Mouse (Mus musculus): ENCODE measurements around the gene Srrm3. TPM values are rescaled to one million over a fixed set of nuclear protein-coding genes. Genes with fewer than 3 reads are reported as not detected.

Srrm3 gene
- total RNA-seq, 2 experiments from 2014 or later = not detected

GRCm38 (mm10) chr5:135900701-135901100, 94.0 kb downstream of the Srrm3 start:
- no peak for ATAC-seq (replicated peaks; ENCODE audit: poor library complexity, severe bottlenecking)

GRCm38 (mm10) chr5:135901354-135902095, 94.8 kb downstream of the Srrm3 start:
- ATAC-seq (replicated peaks; ENCODE audit: poor library complexity, severe bottlenecking) = no peak

GRCm38 (mm10) chr5:135903058-135903457, 96.4 kb downstream of the Srrm3 start:
- no peak for ATAC-seq (replicated peaks; ENCODE audit: poor library complexity, severe bottlenecking)

DNA sequence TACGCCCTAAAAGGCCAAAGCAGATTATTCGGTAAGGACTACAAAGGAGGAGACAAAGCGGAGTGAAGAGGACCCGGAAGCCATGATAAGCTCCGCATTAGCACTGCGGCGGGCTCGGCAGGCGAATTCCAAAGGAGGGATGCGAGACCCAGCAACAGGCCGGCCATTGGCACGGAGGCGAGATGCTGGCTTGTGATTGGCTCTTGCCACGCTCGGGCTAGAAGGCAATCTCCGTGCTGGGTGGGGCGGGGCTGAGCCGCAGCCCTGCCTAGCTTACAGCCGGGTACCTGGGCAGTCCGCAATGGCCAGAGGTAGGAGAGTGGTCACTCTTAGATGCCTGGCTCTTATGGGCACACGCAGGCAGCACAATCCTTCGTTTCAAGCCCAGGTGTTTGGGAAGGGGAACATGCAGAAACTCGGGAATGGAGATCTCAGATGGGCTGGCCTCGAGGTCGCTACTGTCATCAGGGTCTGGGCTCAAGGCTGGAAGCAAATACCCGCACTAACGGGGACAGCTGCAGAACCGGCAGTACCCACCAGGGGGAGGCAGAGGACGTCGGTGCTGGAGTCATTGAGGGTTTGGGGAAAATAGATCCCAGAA, 97.0 kb downstream of the Srrm3 start:
- ATAC-seq (replicated peaks; ENCODE audit: poor library complexity, severe bottlenecking) = peak; percentile 45

DNA sequence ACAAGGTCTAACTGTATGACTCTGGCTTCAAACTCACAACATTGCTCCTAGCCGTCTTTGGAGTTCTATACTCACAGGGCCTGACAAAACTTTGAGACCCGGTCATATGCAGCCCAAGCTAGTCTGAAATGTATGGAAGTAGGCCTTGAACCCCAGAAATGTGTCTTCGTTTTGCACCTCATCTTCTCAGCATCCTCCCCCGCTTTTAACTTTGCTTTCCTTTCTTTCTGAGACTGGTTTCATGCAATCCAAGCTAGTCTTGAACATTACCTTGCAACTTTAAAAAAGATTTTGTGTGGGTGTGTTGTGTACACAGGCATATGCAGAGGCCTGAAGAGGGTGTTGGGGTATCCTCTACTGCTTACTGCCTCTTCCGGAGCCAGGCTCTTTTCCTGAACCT, 97.6 kb downstream of the Srrm3 start:
- no peak for ATAC-seq (replicated peaks; ENCODE audit: poor library complexity, severe bottlenecking)

- peak; percentile 63 for ATAC-seq (replicated peaks; ENCODE audit: poor library complexity, severe bottlenecking)
Measured at GRCm38 (mm10) chr5:135905320-135906225, 98.9 kb downstream of the Srrm3 start.

GRCm38 (mm10) chr5:135906846-135907245, 100.2 kb downstream of the Srrm3 start:
- ATAC-seq (replicated peaks; ENCODE audit: poor library complexity, severe bottlenecking) = peak; percentile 62

- peak; percentile 15; the same call in 1 of the 2 replicates for ATAC-seq (replicated peaks; ENCODE audit: poor library complexity, severe bottlenecking)
Measured at GRCm38 (mm10) chr5:135907256-135907655, 100.6 kb downstream of the Srrm3 start.

- no peak for ATAC-seq (replicated peaks; ENCODE audit: poor library complexity, severe bottlenecking)
Measured at GRCm38 (mm10) chr5:135908185-135908584, 101.5 kb downstream of the Srrm3 start.

DNA sequence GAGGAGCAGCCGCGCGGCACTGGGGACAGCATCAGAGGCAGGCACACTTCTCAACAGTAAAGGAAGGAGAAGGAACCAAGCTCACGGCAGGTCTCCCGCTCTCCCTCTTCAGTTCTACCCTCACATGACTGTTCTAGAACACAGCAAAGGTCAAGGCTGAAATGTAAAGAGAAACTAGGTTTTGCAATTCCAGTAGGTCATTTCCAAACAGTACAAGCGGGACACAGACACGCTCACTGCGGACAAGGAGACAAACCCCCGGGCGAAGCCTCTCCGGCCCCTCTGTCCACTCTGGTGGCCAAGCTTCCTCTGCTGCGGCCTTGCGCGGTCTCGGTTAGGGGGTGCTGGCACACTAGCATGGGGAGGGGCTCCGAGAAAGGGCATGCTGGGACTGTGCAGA, 102.3 kb downstream of the Srrm3 start:
- ATAC-seq (replicated peaks; ENCODE audit: poor library complexity, severe bottlenecking) = no peak

GRCm38 (mm10) chr5:135909646-135910045, 103.0 kb downstream of the Srrm3 start:
- ATAC-seq (replicated peaks; ENCODE audit: poor library complexity, severe bottlenecking) = no peak

GRCm38 (mm10) chr5:135910813-135911212, 104.1 kb downstream of the Srrm3 start:
- no peak for ATAC-seq (replicated peaks; ENCODE audit: poor library complexity, severe bottlenecking)

DNA sequence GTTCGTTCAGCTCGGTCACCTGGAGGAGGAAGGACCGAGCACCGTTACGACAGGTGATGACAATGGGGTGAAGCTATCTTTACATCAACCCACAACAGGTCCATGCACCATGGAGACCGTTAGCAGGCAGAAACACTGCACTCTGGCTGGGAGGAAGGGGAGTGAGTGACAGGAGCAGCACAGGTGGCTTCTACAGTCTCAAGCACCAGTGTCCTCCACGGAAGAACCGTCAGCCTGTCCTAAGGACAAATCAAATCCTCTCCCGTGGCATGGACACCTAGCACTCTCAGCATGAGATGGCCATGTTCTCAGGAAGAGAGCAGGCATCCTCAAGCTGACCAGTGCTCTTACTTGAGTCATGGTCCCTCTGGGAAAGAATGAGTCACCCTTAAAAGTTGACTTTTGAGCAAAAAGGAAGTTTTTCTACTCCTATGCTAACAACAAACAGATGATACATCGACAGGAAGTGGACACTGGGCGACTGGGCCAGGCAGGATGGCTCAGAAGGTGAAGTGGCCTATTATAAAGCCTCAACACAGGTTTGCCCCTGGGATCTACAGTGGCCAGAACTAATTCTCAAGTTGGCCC, 105.0 kb downstream of the Srrm3 start:
- no peak for ATAC-seq (replicated peaks; ENCODE audit: poor library complexity, severe bottlenecking)

- ATAC-seq (replicated peaks; ENCODE audit: poor library complexity, severe bottlenecking) = no peak
Measured at GRCm38 (mm10) chr5:135913201-135913600, 106.5 kb downstream of the Srrm3 start.

GRCm38 (mm10) chr5:135914156-135914555, 107.5 kb downstream of the Srrm3 start:
- ATAC-seq (replicated peaks; ENCODE audit: poor library complexity, severe bottlenecking) = peak; percentile 30; the same call in 1 of the 2 replicates

DNA sequence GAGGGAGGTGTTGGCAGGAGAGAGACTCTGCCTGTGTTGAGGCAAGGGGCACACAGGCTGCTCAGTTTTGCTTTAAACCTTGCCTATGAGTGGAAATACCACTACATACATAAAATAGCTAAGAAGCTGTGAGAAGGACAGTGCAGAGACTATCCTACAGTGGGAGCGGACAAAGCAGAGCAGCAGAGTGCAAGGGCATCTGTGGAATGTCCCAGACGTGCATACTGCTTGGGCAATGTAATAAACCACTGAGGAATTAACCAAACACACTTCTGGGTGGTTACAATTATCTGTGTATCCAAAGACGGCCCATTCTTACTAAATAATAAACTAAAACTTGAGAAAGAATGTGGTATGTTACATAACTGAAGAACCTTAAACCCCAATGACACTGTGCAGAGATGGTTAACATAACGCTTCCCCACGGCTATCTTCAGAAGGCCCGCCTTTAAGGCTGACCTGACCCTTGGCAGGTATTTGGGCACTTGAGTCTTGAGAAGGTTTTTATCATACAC, 109.4 kb downstream of the Srrm3 start:
- ATAC-seq (replicated peaks; ENCODE audit: poor library complexity, severe bottlenecking) = peak; percentile 43

DNA sequence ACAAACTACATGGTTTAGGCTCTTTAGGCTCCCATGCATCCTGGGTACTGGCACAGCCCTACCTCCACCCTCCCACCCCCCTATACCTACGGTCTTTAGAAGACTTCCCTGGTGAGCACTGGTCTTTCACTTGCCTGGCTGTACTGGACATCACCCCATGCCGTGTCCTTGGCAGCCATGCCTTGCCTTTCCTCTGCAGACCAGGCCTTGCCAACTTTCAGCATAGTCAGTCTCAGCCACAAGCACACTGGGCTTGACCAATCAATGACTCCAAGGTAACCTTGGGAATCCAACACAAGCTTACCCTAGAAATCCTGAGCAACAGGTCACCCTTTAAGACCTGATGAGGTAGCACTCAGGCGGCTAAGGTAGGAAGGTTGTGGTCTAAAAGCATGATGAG, 109.9 kb downstream of the Srrm3 start:
- ATAC-seq (replicated peaks; ENCODE audit: poor library complexity, severe bottlenecking) = no peak

DNA sequence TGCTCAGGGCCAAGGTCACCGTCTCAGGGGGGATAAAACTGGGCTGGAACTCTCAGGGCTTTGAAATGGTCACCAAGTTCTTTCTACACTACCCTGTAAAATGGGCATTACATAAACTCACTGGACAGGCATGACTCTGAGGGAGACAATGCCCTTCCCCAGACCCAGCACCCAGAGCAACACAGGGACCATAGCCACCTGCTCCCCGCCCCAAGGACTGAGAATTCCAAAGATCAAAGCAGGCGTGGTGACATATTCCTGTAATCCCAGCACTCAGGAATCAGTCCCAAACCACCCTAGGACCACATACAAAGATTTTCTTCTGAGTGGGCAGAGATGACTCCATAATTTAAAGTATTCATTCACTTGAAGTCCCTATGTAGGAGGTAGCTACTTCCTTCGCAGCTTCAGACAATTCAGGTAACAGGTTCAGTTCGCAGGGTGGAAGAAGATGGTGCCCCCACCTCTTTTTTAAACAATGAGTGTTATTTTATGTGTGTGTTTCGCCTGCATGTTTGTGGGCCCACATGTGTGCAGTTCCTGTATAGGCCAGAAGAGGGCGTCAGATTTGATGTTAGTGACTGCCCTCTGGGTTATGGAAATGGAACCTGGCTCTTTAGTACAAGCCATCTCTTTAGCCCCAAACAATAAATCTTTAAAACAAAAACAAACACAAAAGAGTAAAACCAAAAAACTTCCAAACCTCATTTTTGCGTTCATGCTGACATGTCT, 110.8 kb downstream of the Srrm3 start:
- ATAC-seq (replicated peaks; ENCODE audit: poor library complexity, severe bottlenecking) = no peak

DNA sequence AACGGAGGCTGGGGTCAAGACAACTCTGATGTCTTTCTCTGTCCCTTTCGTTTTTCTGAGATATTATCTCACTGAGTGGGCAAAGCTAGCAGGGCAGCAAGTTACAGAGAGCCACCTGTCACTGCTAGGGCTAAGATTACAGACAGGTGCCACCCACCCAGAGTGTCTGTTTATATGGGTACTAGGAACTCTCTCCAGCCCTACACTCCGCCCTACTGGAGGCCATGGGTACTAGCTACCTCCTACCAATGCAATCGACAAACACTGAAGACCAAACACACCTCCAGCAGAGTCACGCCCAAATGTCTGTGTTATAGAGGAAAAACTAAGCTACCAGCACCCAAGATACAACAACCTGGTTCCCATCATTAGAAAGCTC, 111.4 kb downstream of the Srrm3 start:
- no peak for ATAC-seq (replicated peaks; ENCODE audit: poor library complexity, severe bottlenecking)

DNA sequence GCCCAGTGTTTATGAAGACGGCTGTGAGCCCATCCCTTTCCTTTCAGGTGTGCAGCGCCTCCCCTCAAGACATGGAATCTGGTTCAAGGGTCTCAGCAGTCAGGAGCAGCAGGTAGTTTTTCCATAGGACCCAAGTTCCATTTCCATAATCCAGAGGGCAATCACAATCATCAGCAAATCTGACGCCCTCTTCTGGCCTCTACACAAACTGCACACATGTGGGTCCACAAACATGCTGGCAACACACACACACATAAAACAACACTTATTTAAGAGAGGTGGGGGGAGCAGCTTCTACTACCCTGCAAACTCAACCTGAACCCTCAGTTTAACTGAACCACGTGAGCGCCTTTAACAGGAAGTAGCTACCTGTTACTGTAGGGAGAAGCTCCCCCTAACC, 111.9 kb downstream of the Srrm3 start:
- no peak for ATAC-seq (replicated peaks; ENCODE audit: poor library complexity, severe bottlenecking)

Measured in granulocyte monocyte progenitor cell, adult 5-6 weeks (primary cell).